Mouse (Mus musculus) layer of hippocampus, adult 9-11 months (tissue): Measurements from ENCODE around the gene Dctn3.
"Not testable (repeated sequence)": the region's sequence is repeated elsewhere in the genome, so short reads cannot be mapped to it uniquely, and the experiment has no call there.

Experiments
- DNase-seq: peaks from one replicate; pipeline ENCODE4 v3.0.0; 2022

Dctn3 gene

GRCm38 (mm10) chr4:41696930-41697841, 25.8 kb downstream of the Dctn3 start, which contains the start of gene Cntfr:
Gene Cntfr, minus strand, starts transcription at chr4:41697089.
- not testable (repeated sequence) for DNase-seq

GRCm38 (mm10) chr4:41696452-41696851, 26.5 kb downstream of the Dctn3 start:
- not testable (repeated sequence) for DNase-seq

DNA sequence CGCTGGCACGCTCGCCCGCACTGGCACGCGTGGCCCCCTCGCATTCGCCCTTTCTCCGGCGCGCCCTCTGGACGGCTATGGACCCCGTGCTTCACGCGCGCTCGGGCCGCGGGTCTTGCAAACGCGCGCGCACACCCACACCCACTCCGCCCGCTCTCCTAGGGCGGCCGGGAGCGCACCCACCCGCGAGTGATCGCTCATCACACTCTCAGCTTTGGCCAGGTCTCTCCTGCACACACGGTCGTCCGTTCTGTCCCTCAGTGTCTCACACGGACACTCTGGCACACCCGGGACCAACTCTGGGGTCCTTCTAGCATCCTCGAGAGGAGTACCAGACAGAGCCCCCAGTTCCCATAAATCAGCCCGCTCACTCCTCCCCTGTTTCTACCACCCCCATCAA, 27.2 kb downstream of the Dctn3 start:
- DNase-seq = not testable (repeated sequence)

DNA sequence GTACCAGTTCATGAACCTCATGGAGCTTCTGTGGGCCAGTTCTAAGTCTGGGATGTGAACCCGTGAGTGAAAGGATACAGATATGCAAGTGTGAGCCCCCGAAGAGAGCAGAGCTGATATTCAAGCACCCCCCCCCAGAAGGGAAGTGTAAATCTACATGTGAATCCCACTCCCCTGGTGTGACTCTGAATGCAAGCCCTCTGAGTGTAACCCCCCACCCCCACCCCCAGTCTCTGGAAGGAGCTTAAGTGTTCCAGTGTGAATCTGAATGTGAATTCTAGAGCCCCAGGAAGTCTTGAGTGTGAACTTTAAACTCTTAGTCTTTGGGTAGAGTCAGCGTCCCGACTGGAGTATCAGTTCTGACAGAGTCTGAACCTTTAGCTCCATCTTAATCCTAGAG, 29.5 kb downstream of the Dctn3 start:
- DNase-seq = not testable (repeated sequence)

DNA sequence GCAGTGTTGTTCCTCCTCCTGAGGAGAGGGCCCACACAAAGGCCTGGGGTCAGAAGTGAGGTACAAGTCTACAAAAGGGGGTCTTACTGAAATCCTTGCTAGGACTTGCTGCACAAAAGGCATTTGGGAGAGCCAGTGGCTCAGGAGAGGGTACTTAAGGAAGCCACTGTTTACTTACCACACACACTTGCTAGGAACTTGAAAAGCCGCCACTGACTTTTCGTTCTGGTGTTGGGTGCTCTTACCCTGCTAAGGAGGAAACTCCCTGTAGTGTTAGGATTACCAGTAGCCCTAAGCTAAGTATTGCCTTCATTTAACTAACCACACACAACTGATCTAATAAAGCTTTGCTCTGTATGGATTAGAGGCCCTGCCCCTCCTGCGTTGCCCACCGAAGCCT, 33.0 kb downstream of the Dctn3 start:
- not testable (repeated sequence) for DNase-seq

GRCm38 (mm10) chr4:41688562-41688961, 34.4 kb downstream of the Dctn3 start:
- DNase-seq = not testable (repeated sequence)

GRCm38 (mm10) chr4:41685882-41686492, 37.0 kb downstream of the Dctn3 start:
- DNase-seq = not testable (repeated sequence)

DNA sequence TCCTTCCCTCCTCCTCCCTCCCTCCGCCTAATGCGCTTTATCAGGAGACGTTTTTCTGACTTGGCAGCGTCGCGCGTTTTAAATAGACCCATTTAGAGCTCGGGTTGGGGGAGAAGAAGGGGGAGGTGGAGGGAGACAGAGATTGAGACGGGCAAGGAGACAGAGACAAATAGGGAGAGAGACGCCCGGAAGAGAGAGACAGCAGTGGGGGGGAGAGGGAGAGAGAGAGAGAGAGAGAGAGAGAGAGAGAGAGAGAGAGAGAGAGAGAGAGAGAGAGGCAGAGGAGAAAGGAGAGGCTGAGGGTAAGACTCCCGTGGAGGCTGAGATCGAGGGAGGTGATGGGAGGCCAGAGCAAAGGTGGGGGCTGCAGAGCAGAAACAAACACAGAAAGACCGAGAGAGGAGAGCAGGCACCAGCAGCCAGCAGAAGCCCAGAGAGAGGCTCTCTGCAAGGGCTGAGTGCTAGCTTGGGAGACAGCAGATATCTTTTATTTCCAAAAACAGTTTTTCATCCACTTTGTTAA, 38.0 kb downstream of the Dctn3 start:
- not testable (repeated sequence) for DNase-seq

DNA sequence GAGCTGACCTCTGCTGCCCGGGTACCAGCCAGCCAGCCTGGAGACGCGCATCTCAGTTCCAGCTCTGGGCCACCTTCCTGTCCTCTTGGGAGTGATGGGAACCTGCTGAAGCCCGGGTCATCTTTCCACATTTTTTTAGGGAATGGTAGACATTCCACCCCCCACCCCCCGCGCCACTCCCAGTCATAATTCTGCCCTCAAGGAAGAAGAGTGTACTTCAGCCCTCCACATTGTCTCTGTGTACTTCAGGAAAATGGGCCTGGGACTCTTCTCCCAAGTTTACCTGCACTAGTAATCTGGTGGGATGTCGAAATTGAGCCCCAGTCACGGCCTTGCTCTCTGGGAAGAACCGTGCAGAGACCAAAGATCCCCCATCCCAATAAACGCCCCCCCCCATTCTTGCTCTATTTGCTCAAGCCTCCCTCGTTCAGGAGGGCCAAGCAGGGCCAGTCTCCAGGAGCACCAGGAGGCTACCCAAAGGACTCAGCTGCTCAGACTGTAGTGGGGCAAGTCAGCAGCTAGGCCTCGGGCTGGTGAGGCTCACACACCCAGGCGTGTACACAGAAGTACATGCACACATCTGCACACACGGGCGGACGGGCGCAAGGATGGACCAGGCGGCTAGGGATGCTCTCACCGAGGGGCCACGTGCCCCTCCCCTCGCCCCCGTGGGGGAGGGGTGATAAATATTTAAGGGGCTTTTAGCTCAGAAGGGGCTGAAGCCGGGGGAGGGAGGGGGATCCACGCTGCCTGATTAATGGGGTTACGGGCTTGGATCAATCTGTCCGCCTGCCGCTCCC, 38.6 kb downstream of the Dctn3 start:
- not testable (repeated sequence) for DNase-seq

DNA sequence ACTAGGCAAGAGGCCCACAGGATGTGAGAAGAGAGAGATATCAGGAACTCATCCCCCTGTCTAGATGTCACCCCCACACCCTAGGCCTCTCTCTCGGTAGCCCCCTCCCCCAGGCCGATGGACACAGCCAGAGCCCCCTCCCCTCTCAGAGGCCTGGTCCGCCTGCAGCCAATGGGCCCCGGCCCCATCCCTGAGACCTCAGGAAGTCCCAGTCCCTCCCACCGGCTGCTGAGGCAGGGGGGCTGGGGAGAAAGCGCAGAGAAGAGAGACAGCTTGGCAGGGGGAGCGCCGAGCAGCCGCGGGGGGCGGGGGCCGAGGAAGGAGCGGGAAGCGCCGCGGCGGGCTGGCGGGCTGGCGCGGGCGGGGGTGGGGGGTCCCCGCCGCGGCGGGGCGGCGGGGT, 39.7 kb downstream of the Dctn3 start:
- DNase-seq = not testable (repeated sequence)

- DNase-seq = no peak
Observed at GRCm38 (mm10) chr4:41682789-41683188, 40.2 kb downstream of the Dctn3 start.

DNA sequence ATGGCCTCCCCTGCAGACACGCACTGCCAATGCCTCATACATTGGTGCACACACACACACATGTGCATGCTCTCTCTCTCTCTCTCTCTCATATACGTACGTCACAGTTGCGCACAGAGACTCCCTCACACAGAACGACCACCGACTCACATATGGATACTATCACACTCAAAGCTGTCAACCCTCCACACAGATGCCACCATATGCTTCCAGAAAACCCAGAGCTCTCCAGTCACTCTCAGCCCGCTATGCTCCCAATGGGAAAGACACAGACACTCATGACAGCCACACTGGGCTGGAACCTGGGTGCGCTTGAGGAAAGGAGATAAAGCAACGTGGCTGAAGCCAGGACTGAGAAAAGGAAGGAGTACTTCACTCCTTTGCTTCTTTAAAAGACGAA, 41.0 kb downstream of the Dctn3 start:
- no peak for DNase-seq

- peak; percentile 77 for DNase-seq
Observed at GRCm38 (mm10) chr4:41681176-41681575, 41.8 kb downstream of the Dctn3 start.

DNA sequence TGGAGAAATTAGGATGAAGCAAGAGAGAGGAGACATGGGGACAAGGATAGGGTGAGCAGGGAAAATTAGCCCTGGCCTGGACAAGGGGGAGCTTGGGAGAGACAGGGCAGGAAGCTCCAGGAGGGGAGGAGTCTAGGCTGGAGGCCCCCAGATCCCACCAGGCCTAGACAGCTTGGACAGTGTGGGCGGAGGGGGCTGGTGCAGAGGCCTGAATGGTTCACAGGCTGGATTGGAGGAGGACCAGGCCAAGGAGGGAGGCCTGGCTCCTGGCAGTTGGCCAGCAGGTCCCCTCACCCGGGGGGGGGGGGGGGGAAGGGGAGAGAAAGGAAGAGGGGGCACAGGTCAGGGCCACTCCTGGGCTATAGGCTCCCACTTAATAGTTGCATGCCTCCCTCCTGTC, 43.7 kb downstream of the Dctn3 start:
- no peak for DNase-seq

- no peak for DNase-seq
Observed at GRCm38 (mm10) chr4:41678863-41679262, 44.1 kb downstream of the Dctn3 start.

GRCm38 (mm10) chr4:41677006-41677629, 45.9 kb downstream of the Dctn3 start:
- DNase-seq = peak; percentile 50

DNA sequence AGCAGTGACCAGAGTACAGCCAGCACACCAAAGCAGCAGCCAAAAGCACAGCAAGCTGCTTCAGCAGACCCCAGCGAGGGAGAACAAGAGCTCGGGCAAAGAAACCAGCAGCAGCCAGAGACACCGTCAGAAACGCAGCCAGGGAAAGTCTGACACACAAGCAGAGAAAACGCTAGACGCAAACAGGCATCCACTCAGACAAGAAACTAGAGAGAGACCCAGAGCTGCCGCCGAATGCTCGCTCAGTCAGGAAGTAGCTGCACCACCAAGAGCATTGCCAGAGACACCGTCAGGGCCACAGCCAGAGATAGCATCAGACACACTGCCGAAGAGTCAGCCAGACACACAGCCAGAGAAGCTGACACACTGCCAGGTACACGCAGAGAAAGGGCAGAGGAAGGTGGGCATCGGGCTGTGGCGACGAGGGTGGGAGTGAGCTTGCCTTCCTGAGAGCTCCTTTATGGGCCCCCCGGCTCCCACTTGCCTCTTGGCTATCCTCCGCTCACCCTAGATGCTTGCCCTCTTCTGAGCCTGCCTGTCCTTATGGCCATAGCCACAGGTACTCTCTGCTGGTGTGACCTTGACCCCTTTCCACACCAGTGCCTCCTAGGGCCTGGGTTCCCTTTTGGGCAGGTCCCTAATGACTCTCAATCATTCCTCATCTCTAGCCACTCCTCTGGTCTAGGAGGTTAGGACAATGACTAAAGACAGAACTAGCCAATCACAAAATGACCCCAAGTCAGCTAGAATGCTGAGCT, 46.5 kb downstream of the Dctn3 start:
- no peak for DNase-seq

GRCm38 (mm10) chr4:41673186-41673585, 49.8 kb downstream of the Dctn3 start:
- DNase-seq = no peak

GRCm38 (mm10) chr4:41672522-41672963, 50.4 kb downstream of the Dctn3 start:
- no peak for DNase-seq

GRCm38 (mm10) chr4:41671963-41672480, 50.9 kb downstream of the Dctn3 start:
- no peak for DNase-seq

- DNase-seq = no peak
Observed at GRCm38 (mm10) chr4:41671500-41671899, 51.5 kb downstream of the Dctn3 start.
